Mouse (Mus musculus) erythroblast, adult 5-6 weeks (primary cell): ENCODE measurements around the gene Bicral. TPM values are rescaled to one million over a fixed set of nuclear protein-coding genes. Genes with fewer than 3 reads are reported as not detected.
"Not testable (repeated sequence)": the region's sequence is repeated elsewhere in the genome, so short reads cannot be mapped to it uniquely, and the experiment has no call there.

Source experiments
- ATAC-seq: replicated peaks from 2 replicates; pipeline ENCODE4 v1.8.0; 2016; ENCODE audit warnings: moderate number of reproducible peaks, mild to moderate bottlenecking, moderate TSS enrichment, inconsistent platforms; ENCODE audit not compliant: poor library complexity, low FRiP score, severe bottlenecking
- total RNA-seq, 2 experiments: library from RNA; stranded (forward) in 1 of 2; stranded (reverse) in 1 of 2; fragments of 150-400 nt in 1 of 2; fragments of 200-764, 138-1000 nt in 1 of 2; gene quantifications; 2 replicates each; pipeline versions ENCODE4 v1.2.3 to v1.2.4; 2015 to 2017; ENCODE audit warnings: low replicate concordance in 2 of 2

The Bicral gene
- total RNA-seq, 2 experiments from 2014 or later, result 3.7 to 6.5 TPM

DNA sequence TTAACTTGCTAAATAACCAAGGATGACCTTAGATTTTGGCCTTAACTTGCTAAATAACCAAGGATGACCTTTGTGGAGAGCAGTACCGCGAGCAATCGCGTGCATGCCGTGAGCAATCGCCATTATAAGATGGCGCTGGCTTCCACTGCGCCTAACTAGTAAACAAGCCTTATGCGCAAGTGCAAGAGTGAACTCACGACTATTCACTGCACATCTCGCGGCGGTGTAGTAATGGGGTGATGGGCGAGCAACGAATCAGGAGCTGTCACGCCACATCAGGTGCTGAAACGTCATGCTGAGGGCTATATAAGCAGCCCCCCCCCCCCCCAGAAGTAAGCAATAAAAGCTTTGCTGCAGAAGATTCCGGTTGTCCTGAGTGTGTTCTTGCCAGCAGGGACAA is 11.7 kb downstream of the Bicral start:
- not testable (repeated sequence) for ATAC-seq

DNA sequence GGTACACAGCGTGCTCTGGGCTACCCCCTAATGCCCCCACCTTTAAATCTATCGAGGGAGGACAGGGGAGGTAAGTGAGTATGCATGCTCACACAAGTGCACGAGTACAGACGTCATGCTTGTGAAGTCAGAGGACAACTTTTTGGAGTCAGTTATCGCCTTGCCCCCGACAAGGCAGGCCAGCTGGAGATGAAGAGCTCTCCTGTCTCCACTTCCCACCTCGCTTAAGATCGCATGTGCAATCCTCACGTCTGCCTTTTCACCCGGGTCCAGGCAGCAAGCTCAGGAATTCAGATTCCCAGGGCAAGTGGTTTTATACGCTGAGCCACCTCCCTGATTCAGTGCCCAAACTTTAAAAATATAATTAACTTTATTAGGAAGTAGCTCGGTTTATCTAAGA is 13.0 kb downstream of the Bicral start:
- no peak for ATAC-seq

- ATAC-seq, result no peak
These were observed 13.5 kb downstream of the Bicral start for GRCm38 (mm10) chr17:46844811-46845210.

DNA sequence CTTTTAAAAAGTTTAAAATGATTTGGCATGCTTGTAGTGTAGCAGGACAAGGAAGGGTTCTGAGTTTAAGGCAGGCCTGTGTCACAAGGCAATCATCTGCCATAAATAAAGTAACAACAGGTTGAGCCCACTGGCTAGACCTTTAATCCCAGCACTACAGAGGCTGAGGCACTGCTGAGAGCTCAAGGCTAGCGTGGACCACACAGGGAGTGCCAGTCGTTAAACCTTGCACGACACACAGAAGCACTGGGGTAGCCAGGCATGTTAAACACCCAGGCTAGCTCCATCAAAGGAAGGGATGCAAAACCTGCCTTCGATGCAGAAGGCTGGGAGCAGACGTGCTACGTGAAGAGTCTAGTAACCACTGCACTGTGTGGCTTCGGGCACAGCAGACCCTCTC is 14.6 kb downstream of the Bicral start:
- ATAC-seq, result no peak

- no peak for ATAC-seq
These were observed 15.3 kb downstream of the Bicral start for GRCm38 (mm10) chr17:46843022-46843421.

DNA sequence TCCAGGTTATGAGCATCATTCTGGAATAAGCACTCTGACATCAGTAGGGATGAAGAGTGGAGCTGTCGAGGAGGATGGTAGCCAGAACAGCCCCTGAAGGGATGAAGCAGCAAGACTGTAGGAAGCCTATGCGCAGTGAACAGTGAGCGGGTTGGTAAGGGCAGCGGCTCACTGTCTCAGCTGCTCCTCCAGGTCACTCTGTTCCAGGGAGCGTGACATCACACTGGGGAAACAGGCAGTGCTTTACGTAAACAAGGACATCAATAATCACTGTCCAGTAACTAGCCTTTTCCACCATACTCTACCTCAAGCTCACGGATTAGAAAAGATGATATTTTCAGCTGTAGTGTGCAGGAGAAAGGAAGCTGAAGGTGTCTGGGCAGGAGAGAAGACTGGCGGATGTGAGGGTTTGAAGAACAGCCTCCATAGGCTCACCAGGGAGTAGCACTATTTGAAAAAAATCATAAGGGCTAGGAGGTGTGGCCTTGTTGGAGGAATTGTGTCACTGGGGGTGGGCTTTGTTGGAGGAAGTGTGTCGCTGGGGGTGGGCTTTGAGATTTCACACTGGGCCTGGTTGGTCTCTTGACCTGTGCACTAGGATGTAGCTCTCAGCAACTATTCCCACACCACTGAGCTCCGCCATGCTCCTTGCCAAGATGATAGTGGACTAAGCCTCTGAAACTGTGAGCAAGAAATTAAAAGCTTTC is 17.8 kb downstream of the Bicral start:
- ATAC-seq, result no peak

DNA sequence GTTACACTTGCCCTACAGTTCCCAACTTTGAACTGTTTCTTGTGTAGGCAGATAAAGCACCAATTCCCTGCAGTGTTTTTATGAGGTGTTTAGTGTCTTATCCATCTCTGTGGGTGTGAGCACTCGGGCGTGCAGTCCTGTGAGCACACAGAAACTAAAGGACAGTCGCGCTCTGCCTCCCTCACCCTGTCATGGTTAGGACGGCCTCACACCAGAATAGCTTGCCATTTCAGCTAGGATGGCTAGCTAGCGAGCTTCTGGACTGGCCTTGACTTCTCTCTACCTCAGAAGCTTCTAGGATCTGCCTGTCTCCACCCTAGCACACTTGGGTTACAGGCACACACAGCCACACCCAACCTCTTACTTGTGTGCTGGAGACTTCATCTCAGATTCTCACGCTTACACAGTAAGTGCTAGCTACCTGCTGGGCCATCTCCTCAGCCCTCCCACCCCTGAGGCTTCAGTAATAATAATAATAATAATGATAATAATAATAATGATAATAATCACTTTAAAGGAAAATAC is 19.8 kb downstream of the Bicral start:
- 0 out of 2 replicates have a peak, but pooled peaks have one; percentile 35 for ATAC-seq

GRCm38 (mm10) chr17:46837897-46838296 is 20.4 kb downstream of the Bicral start:
- no peak for ATAC-seq

- no peak for ATAC-seq
These were observed 23.1 kb downstream of the Bicral start for GRCm38 (mm10) chr17:46835093-46835715.

GRCm38 (mm10) chr17:46832981-46833305 is 25.3 kb downstream of the Bicral start:
- ATAC-seq, result no peak

GRCm38 (mm10) chr17:46832101-46832980 is 25.9 kb downstream of the Bicral start:
- no peak for ATAC-seq

DNA sequence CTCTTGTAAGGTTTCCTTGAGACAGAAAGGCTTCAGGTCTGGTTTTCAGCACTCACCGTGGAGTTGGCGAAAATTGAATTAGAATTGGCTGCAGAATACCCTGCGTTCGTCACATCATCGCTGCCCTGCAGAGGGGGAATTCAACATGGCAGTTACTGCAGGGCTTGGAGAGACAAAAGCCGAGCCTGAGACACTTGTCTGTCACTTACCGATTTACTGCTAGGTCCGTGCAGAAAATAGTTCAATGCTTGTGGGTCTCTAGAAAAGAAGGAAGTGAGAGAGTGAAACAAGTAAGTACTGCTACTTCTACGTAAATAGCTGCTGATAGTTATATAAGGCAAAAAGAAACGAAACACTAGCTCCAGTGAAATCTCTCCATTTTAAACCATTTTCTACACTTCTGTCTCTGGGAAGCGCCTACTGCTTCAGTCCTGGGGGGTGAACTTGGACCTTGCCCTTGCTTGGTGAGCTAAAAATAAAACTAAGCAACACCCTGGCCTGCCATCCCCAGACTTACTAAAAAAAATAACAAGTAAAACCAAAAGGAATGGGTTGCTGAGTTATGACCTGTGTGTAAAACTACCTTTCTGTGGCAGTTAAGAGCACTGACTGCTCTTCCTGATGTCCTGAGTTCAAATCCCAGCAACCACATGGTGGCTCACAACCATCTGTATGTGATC is 28.3 kb downstream of the Bicral start:
- no peak for ATAC-seq

DNA sequence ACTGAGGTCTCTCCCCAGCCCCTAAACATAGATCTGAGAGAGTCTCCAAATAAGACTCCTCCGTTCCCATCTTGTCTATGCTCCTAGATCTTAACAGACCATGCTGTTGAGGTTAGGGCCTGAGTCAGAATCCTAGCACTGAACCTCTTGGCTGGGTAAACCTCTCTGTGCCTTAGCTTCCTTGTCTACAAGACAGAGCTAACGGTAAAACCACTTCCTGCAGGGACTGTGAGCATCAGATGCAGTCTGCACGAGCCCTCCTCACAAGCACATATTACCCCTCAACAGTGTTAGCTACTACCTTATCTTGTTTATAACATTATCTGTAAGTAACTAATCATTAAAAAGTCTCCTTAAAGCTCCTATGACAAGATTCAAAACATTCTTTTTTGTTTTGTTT is 29.3 kb downstream of the Bicral start:
- no peak for ATAC-seq

DNA sequence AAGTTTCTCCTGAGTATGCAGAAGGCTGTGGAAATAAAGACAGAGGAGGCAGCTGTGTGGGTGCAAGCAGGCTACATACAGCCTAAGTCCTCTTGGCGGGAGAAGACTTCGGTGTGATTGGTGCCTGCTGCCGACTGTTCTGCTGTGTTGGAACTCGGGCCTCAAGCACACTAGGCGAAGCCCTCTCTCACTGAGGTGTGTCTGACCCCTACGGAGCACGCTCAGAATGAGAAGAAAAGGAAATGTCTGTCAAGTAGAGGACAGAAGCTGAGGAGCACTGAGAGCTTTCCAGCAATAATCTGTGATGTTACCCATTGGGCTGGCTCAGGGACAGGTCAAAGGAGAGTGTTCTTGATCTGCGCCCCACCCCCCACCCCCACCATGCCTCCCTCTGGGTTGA is 35.2 kb downstream of the Bicral start:
- ATAC-seq, result no peak

GRCm38 (mm10) chr17:46820628-46821027 is 37.7 kb downstream of the Bicral start:
- no peak for ATAC-seq

- ATAC-seq, result peak; percentile 85
These were observed 40.5 kb downstream of the Bicral start for GRCm38 (mm10) chr17:46817734-46818158.

DNA sequence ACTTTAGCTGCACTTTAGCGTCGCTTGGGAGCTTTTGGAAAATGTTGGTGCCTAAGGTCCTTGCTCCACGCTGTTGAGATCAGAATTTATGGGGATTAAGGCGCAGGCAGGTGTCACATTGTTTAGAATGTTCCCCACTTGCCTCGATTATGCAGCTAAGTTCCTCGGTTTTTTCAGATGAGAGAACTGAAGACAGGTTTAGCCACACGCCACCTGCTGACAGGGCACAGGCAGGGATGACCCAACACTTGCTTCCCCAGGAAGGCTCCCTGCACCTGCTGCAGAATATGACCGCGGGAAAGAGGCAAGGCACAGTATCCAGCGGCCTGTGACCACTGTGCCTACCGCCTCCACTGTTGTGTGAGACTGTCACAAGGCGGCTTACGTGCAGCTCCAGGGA is 42.0 kb downstream of the Bicral start:
- ATAC-seq, result no peak

- no peak for ATAC-seq
These were observed 43.8 kb downstream of the Bicral start for GRCm38 (mm10) chr17:46814497-46814896.

DNA sequence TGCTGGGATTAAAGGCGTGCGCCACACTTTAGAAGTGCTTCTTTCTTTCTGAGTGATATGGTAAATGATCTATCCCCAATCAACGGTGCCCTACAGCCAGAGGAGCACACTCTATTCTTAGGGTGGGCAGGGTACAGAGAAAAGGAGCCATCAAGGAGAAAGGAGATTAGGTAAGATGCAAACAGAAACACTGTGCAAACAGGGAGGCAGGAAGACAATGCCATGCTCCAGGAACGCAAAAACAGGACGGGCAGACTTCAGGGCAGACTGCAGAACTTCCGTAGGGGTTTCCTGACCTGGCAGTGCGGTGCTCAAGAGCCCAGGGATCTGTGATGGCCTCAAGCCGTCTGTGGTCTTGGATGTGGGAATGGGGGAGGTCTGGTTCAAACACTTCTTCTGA is 44.6 kb downstream of the Bicral start:
- no peak for ATAC-seq

DNA sequence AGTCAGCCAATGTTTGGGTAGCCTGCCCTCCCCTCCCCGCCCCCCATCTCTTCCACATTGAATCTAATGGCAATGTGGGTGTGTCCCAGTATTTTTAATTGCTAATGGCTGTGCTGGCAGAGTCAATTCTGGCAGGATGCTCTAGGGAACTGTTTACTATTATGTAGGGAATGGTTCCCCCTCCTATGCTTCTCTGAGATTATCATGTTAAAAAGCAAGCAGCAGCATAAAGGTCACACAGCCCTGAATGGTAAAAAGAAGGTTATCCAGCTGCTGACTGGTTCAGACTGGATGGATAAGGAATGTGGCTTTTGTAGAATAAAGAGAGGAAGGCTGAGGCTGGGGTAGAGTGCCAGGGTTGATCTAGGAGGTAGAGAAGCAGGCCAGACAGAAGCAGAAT is 45.8 kb downstream of the Bicral start:
- no peak for ATAC-seq
